Mouse (Mus musculus): ENCODE results near the gene Fbxo24. TPM values are rescaled to one million over a fixed set of nuclear protein-coding genes. Genes with fewer than 3 reads are reported as not detected.

Gene Fbxo24
- total RNA-seq, 2 experiments from 2014 or later: 0.27 to 0.36 TPM

- no peak for DNase-seq (ENCODE audit: low spot score in 2 of 2)
Observed at GRCm38 (mm10) chr5:137607860-137608653, 20.7 kb downstream of the Fbxo24 start.

DNA sequence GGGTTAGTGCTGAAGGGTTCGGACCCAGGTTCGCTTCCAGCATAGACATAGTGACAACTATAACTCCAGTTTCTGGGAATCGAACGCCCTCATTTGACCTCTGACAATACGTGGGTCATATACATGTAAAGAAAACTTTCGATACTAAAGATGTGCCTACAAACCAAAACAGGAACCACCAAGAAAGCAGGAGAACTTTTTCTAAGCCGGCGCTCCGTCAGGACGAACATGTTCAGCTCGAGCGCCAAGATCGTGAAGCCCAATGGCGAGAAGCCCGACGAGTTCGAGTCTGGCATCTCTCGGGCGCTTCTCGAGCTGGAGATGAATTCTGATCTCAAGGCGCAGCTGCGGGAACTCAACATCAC, 27.5 kb downstream of the Fbxo24 start:
- no peak for DNase-seq (ENCODE audit: low spot score in 2 of 2)

- DNase-seq (ENCODE audit: low spot score in 2 of 2): peak; percentile 95 to 96
Observed at GRCm38 (mm10) chr5:137600619-137601364, 28.0 kb downstream of the Fbxo24 start, which contains the start of gene Mospd3. Gene Mospd3, minus strand, starts transcription at chr5:137601058.

GRCm38 (mm10) chr5:137600281-137600618, 28.6 kb downstream of the Fbxo24 start:
- no peak for DNase-seq (ENCODE audit: low spot score in 2 of 2)

DNA sequence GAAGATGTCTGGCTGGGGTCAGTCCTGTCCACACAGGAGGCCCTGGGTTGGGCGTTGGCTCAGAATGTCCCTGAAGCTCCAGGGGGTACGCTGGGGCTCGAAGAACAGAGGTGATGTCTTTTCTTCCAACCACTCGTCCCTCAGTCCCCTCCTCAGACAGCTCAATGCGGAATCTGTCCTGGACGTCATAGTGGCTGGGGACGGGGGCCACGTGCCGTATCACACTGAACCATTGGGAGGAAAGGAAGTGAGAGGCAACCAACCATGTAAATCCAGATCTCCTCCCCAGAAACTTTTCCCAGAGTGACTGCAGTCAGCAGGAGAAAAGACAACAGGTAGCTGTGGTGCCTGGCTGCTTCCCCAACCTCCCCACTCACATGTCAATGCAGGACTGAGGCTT, 29.2 kb downstream of the Fbxo24 start:
- DNase-seq (ENCODE audit: low spot score in 2 of 2): no peak

GRCm38 (mm10) chr5:137598100-137598826, 30.5 kb downstream of the Fbxo24 start:
- DNase-seq (ENCODE audit: low spot score in 2 of 2): no peak

DNA sequence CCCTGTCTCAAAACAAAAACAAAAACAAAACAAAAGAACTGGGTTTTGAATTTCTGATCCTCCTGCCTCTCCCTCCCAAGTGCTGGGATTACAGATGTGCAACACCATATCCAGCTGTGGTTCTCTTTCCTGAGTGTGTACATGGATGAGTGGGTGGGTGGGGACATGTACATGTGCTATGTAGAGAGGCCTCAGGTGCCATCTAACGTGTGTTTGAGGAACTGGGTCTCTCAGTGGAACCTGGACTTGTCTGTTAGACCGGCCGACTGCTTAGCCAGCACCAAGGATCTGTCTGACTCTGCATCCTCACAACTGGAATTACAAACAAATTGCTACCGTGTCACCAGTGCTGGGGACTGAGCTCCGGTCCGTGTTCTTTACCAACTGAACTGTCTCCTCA, 31.2 kb downstream of the Fbxo24 start:
- no peak for DNase-seq (ENCODE audit: low spot score in 2 of 2)

DNA sequence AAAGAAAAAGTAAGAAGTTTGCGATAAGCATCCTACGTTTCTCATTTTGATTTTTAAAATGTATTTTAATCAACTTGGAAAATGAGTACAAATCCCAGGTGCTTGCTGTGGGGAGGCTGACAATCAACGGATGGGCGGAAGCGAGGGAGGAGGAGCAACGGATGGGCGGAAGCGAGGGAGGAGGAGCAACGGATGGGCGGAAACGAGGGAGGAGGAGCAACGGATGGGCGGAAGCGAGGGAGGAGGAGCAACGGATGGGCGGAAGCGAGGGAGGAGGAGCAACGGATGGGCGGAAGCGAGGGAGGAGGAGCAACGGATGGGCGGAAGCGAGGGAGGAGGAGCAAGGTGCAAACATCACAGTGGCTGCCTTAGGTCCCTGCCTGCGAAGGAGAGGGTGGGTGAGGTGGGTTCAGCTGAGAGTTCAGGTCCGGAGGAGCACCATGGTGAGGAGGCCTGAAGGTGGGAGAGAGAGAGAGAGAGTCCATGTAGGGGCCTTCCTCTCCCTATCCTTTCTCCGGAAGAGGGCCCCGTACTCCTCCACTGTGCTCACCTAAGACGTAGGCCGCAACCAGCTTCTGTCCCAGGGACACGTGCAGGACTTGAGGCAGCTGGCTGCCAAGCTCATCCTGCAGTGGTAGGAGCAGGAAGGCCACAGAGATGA, 32.1 kb downstream of the Fbxo24 start:
- DNase-seq (ENCODE audit: low spot score in 2 of 2): no peak

DNA sequence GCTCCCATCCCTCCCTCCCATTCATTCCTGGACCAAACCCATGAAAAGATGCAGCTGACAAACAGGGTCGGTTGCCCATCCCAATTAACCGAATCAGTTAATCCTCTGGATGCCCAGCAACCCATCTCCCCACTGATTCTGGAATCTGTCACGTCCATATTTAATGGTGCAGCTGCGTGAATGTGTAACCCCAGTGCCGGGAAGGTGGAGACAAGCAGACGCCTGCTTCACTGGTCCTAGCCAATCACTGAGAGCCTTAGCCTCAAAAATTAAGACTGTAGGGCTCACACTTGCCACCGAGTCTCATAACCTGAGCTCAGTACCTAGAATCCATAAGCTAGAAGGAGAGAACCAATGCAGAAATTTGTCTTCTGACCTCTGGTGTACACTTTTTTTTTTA, 32.9 kb downstream of the Fbxo24 start:
- no peak for DNase-seq (ENCODE audit: low spot score in 2 of 2)

- DNase-seq (ENCODE audit: low spot score in 2 of 2): no peak
Observed at GRCm38 (mm10) chr5:137590507-137590906, 38.3 kb downstream of the Fbxo24 start.

GRCm38 (mm10) chr5:137584976-137585375, 43.8 kb downstream of the Fbxo24 start:
- DNase-seq (ENCODE audit: low spot score in 2 of 2): peak; percentile 67 to 75

DNA sequence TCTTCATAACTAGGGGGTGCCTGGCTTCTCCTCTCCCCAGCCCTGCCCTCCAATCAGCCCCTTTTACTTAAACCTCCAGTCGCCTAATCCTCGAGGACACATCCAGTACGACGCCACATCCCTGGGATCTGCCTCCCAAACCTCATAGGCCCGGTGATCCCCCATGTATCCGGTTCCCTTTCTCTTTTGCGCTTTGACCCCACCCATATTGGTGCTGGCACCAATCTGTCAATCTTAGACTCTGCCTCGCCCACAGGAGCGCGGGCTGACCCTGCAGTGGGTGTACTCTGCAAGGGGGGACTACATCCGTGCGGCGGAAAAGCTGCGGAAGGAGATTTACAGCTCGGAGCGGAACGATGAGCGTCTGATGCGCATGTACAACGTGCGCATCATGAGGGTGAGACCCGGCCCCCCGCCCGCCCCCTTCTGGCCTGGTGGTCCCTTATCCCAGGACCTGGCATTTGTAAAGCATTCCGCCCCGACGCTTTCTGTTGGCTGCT, 45.1 kb downstream of the Fbxo24 start:
- peak; percentile 64 to 75 for DNase-seq (ENCODE audit: low spot score in 2 of 2)

- DNase-seq (ENCODE audit: low spot score in 2 of 2): no peak
Observed at GRCm38 (mm10) chr5:137582702-137583101, 46.1 kb downstream of the Fbxo24 start.

DNA sequence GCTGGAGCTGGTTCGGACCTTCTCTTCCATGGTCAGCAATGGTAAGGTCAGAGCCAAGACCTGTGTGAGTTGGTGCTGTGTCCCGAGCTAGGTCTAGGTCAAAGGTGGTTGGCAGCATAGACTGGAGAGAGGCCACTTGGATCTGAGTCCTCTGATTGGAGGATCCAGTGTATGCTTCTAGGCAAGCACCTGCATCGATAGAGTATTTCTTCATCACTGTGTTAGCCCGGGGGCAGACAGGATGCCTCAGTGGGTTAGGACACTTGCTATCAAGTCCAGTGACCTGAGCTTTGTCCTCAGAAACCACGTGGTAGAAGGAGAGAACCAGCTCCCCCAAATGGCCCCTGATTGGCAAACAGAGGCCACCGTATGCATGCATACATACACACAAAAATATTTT, 48.6 kb downstream of the Fbxo24 start:
- no peak for DNase-seq (ENCODE audit: low spot score in 2 of 2)

DNA sequence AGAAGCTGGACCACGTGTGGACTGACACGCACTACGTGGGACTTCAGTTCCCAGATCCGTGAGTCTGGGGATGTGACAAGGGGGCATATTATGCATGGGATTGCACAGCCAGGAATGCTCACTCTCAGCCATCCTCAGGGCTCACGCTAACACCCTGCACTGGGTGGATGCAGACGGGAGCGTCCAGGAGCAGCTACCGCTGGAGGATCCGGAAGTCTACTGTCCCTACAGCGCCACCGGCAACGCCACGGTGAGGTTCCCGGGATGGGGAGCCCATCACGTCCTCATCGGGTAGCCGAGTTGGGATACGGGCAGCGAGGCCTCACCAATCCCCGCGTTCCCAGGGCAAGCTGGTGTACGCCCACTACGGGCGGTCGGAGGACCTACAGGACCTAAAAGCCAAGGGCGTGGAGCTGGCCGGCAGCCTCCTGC, 54.3 kb downstream of the Fbxo24 start:
- DNase-seq (ENCODE audit: low spot score in 2 of 2): peak; percentile 56 to 57

DNA sequence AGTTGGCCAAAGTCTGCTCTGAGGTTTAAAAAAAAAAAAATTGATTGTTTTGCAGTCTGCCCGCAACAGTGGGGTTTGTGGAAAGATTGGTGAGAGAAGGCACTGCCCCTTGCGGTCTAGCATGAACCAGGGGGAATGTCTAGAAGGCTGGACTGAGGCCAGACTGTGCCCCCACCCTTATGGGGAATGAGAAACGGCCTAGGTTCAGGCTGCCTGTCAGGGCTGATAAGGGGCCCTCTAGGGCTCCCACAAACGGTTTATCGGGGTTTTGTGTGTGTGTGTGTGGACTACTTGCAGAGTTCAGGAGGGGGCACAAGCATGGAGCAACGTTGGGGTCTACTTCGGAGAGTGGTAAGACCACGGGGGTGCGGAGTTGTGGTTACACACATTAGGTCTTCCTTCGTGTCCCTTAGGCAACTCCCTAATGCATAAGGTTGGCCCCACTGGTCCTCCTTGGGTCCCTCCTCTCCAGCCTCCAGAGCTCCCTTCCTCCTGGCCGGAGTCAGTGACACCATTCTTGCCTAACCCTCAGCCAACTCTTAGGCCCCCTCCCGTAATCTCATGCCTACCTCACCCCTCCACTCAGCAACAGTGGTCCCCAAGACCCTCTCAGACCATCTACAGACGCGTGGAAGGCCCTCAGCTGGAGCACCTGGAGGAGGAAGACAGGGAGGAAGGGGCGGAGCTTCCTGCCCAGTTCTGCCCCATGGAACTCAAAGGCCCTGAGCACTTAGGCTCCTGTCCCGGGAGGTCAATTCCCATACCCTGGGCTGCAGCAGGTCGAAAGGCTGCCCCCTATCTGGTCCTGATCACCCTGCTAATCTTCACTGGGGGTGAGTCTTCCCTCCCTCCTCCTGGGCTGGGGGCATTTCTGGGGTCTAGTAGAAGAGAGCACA, 57.9 kb downstream of the Fbxo24 start:
- DNase-seq (ENCODE audit: low spot score in 2 of 2): no peak

DNA sequence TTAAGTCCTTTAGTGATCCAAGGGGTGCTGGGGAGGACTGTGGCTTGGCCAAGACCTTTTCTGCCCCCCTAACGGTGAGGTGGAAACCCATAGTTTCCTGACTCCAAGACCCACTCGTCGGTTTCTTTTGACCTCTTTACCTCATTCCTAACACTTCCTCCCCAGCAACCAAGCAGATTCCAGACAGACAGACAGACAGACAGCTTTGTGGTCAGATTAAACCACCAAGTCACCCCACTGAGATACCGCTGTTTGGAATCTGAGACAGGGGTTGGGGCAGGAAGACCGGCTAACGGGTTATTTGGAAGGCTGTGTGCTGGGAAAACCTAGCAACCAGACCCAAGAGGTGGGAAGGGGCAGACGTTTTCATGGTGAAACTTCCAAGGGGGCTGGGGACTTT, 58.6 kb downstream of the Fbxo24 start:
- no peak for DNase-seq (ENCODE audit: low spot score in 2 of 2)

- no peak for DNase-seq (ENCODE audit: low spot score in 2 of 2)
Observed at GRCm38 (mm10) chr5:137569665-137570064, 59.1 kb downstream of the Fbxo24 start, which contains the start of gene Tfr2. Gene Tfr2, plus strand, starts transcription at chr5:137569840.

DNA sequence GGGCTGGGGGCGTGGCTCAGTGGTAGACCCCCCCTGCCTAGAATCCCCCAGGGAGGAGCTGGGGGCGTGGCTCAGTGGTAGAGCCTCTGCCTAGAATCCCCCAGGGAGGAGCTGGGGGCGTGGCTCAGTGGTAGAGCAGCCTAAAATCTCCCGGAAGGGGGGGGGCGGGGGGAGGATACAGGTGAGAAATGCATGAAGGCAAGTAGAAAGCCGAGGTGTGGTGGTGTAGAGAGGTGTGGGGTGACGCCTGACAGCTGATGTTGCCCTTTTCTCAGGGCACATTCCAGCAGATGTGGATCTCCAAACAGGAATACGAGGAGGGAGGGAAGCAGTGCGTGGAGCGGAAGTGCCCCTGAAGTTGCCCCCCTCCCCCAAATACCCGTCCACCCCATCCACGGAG, 59.8 kb downstream of the Fbxo24 start:
- no peak for DNase-seq (ENCODE audit: low spot score in 2 of 2)

DNA sequence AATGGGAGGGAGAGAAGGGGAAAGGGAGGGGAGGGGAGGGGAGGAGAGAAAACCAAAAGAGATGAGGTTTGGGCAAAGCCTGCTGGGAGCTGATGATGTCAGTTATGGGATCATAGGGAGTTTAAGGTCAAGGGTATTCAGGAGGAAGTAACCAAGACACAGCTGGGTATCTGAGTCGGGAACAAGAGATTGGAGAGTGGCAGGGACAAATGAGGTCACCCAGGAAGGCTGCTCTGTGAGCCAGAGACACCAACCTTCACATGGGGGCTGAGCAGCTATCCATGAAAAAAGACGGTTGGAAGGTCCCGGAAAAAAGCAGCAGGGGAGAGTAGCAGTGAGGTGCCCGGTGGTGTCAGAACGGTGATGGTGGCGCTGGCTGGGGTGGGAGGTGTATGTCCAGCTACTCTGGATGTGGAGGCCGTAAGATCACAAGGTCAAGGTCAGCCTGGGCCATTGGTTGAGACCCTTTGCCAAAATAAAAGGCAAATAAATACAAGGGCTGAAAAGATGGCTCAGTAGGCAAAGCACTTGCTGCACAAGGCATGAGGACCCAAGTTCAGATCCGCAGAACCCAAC, 60.5 kb downstream of the Fbxo24 start:
- no peak for DNase-seq (ENCODE audit: low spot score in 2 of 2)

All from layer of hippocampus, postnatal 10 days (tissue).